Mouse (Mus musculus) bone marrow macrophage, adult 2 months (primary cell): ENCODE data around the gene Map7.

Experiments
- CTCF ChIP-seq: IDR thresholded peaks from 2 replicates; pipeline ENCODE4 v1.5.1; 2012; ENCODE audit warnings: low read depth, mild to moderate bottlenecking, low read length, moderate library complexity
- POLR2A ChIP-seq: IDR thresholded peaks from 2 replicates; pipeline ENCODE4 v1.6.1; 2012; ENCODE audit warnings: mild to moderate bottlenecking, low read depth, low read length, borderline replicate concordance

DNA sequence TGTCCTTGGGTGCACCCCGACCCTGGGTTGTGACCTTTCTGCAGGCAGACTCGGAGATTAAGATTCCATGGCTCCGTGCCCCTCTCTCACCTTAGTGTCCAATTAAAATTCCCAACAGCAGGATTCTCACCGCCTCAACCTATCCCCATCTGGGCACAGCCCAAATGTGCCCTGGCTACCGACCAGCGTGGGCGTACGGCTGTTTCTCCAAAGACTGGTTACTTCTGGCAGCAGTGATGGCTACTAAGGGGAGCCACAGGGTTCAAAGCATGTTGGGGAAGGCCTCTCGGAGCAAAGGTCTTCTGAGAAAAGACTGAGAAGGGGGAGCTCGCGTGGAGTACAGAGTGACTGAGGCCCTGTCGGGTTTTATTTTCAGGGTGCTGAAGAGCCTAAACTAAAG lies 23.7 kb upstream of the Map7 start:
- TF ChIP-seq CTCF (no peak), POLR2A (no peak)
